Mouse (Mus musculus) lung, embryonic 16.5 days (tissue): Measurements from ENCODE around the gene AI464131. TPM values are rescaled to one million over a fixed set of nuclear protein-coding genes. Genes with fewer than 3 reads are reported as not detected.
A peak's percentile ranks its signal among the peaks of the same experiment; 100 is the strongest.
"Not testable (repeated sequence)": the region's sequence is repeated elsewhere in the genome, so short reads cannot be mapped to it uniquely, and the experiment has no call there.

Experiments used
- ATAC-seq: fragments of 200-750 bp; cut with Nextera tagmentation; 2 replicates; pipeline ENCODE4 v1.8.0; 2017; ENCODE audit warnings: low read depth, mild to moderate bottlenecking, moderate library complexity
- H3K27ac ChIP-seq: fragments of 300-500 bp; sonication (generic); 2 replicates; pipeline ENCODE4 v1.5.1; 2014; ENCODE audit warnings: mild to moderate bottlenecking, control low read depth, low read length
- H3K27me3 ChIP-seq: fragments of 300-500 bp; sonication (generic); 2 replicates; pipeline ENCODE4 v1.6.1; 2014; ENCODE audit warnings: low read depth, low read length, mixed read lengths; ENCODE audit not compliant: control insufficient read depth, insufficient read depth
- H3K36me3 ChIP-seq: fragments of 300-500 bp; sonication (generic); 2 replicates; pipeline ENCODE4 v1.6.1; 2014; ENCODE audit warnings: low read length; ENCODE audit not compliant: control insufficient read depth, insufficient read depth
- H3K4me1 ChIP-seq: fragments of 300-500 bp; sonication (generic); replicated peaks from 2 replicates; pipeline ENCODE4 v1.6.1; 2014; ENCODE audit warnings: low read length, mixed read lengths; ENCODE audit not compliant: control insufficient read depth, insufficient read depth
- H3K4me2 ChIP-seq: fragments of 300-500 bp; sonication (generic); 2 replicates; pipeline ENCODE4 v1.6.1; 2014; ENCODE audit warnings: low read depth, low read length, control low read depth
- H3K4me3 ChIP-seq: fragments of 300-500 bp; sonication (generic); 2 replicates; pipeline ENCODE4 v1.5.1; 2014; ENCODE audit warnings: mild to moderate bottlenecking, low read length, control low read depth
- H3K9ac ChIP-seq: fragments of 300-500 bp; sonication (generic); 2 replicates; pipeline ENCODE4 v1.6.1; 2014; ENCODE audit warnings: low read length, control low read depth
- H3K9me3 ChIP-seq: fragments of 300-500 bp; sonication (generic); 2 replicates; pipeline ENCODE4 v1.6.1; 2016; ENCODE audit warnings: low read length; ENCODE audit not compliant: control insufficient read depth
- WGBS: fragments of 180-500 bp; shearing (Covaris S2); extraction: QIAGEN DNeasy Blood & Tissue Kit; methylation state at CpG from one replicate; pipeline ENCODE4 v1.1.7; 2014; 5-methylcytosine and 5-hydroxymethylcytosine counted together
- polyA plus RNA-seq: library from polyadenylated mRNA; unstranded; fragments of >200 nt; fragmentation: Nextera tagmentation; extraction: Ambion mirVana; gene quantifications from 2 replicates; pipeline ENCODE4 v1.2.1, GENCODE M21; 2015

Gene AI464131
- polyA plus RNA-seq, 1 experiment from 2014 or later: 6.0 TPM

GRCm38 (mm10) chr4:41468396-41469080, 34.3 kb downstream of the AI464131 start:
- no peak overlapping the region for H3K4me3 ChIP-seq
- no peak overlapping the region for H3K4me2 ChIP-seq
- 54% methylated on average over 17 of the region's 17 CpGs for WGBS
- no peaks in the 10 kb centered on the region for H3K27me3 ChIP-seq
- no peak overlapping the region for H3K9ac ChIP-seq
- no peak overlapping the region for H3K27ac ChIP-seq
- H3K9me3 ChIP-seq: no peaks in the 10 kb centered on the region
- H3K36me3 ChIP-seq: no peaks in the 10 kb centered on the region
- ATAC-seq: no peak
- H3K4me1 ChIP-seq: peaks cover 6% of the 10 kb centered on the region; the same call in 1 of the 2 replicates

DNA sequence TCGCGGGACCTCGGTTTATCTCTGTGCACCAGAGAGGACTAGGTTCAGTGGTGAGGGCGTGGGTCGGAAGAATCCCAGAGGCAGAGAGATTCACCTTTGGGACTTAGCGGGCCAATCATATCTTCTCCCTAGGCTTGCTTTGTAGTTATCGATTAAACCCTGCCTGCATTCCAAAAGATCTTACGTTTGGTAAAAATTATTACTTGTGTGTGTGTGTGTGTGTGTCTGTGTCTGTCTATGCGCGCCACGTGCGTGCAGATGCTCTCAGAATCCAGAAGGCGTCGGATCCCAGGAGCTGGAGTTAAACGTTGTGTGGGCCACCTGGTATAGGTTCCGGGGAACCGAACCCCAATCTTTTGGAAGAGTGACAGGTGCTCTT, 37.6 kb downstream of the AI464131 start:
- H3K9ac ChIP-seq: peak overlapping the region; percentile 81
- no peaks in the 10 kb centered on the region for H3K9me3 ChIP-seq
- H3K27me3 ChIP-seq: no peaks in the 10 kb centered on the region
- peak overlapping the region; percentile 60 for H3K4me2 ChIP-seq
- WGBS: 4% methylated on average over 17 of the region's 17 CpGs
- H3K4me1 ChIP-seq: peaks cover 10% of the 10 kb centered on the region; the same call in 1 of the 2 replicates
- no peak overlapping the region for H3K27ac ChIP-seq
- H3K4me3 ChIP-seq: peak overlapping the region; percentile 84
- no peaks in the 10 kb centered on the region for H3K36me3 ChIP-seq
- peak; percentile 13; the same call in 1 of the 2 replicates for ATAC-seq

DNA sequence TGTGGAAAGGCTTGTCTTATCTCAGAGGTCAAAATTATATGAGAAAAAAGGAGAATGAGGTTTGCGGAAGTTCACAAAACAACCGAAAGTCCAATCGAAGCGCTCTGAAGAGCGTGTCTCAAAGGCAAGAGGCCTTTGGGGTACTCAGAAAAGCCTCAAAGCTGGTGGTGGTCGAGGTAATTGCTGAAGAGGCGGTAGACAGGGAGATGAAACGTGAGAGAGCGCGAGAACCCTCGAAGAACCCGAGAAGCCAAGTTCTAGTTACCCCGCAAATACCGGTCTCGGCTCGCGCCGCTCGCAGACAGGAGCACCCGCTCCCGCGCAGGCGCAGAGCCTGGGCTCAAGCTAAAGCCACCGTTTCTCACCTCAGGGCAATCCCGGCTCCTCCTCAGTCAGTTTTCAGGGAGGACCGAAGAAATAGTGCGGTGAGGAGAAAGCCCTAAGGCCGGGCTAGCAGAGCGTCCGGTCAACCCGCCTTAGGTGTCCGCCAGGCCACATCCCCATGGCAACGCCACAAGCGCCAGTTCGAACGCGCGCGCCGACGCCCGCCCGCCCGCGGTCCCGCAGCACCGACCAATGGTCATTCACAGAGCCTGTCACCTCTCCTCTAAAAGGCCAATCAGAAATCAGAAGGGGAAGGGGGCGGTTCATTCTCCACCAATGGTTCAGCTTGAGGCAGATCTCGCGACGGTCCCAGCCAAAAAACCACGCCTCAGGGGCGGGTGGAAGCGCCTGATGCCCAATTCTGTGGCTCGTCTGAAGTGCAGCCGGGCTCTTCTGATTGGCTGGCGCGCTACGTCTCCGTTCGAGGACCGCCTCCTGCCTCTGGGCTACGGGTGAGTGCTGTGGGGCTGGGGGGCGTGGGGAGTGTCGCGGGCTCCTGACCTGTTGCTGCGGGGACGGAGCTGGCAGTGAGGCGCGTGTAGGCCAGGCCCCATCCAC, 38.3 kb downstream of the AI464131 start, which contains the start of the genes Kif24 and Nudt2:
Gene Kif24, minus strand, starts transcription at position 543 of the 942 bp plus-strand sequence.
Gene Nudt2, plus strand, starts transcription at position 807 of the 942 bp plus-strand sequence.
- ATAC-seq: peak; percentile 99
- peak within 1 kb of the TSS; percentile 72 for H3K27ac ChIP-seq
- peaks cover 10% of the 10 kb centered on the region; the same call in 1 of the 2 replicates for H3K4me1 ChIP-seq
- H3K4me2 ChIP-seq: peak within 1 kb of the TSS; percentile 79
- H3K36me3 ChIP-seq: no peaks in the 10 kb centered on the region
- whole genome bisulfite sequencing: under 1% methylated on average over 70 of the region's 70 CpGs
- H3K9ac ChIP-seq: peak within 1 kb of the TSS; percentile 81
- H3K9me3 ChIP-seq: no peaks in the 10 kb centered on the region
- H3K27me3 ChIP-seq: no peaks in the 10 kb centered on the region
- peak within 1 kb of the TSS; percentile 84 for H3K4me3 ChIP-seq

GRCm38 (mm10) chr4:41463051-41463738, 39.7 kb downstream of the AI464131 start:
- WGBS: 69% methylated on average over 3 of the region's 3 CpGs
- ATAC-seq: not testable (repeated sequence)

GRCm38 (mm10) chr4:41460690-41461089, 42.2 kb downstream of the AI464131 start:
- Histone ChIP-seq H3K9ac (no peak overlapping the region), H3K9me3 (no peaks in the 10 kb centered on the region), H3K27ac (no peak overlapping the region), H3K4me1 (peaks cover 8% of the 10 kb centered on the region; the same call in 1 of the 2 replicates), H3K27me3 (no peaks in the 10 kb centered on the region), H3K4me2 (no peak overlapping the region), H3K36me3 (no peaks in the 10 kb centered on the region), H3K4me3 (no peak overlapping the region)
- 94% methylated on average over 1 of the region's 1 CpGs for WGBS
- no peak for ATAC-seq

More at GRCm38 (mm10) chr4:41463051-41463738, 39.7 kb downstream of the AI464131 start:
- Histone ChIP-seq H3K4me2 (peak overlapping the region; percentile 79), H3K4me3 (peak overlapping the region; percentile 84)
- not testable (repeated sequence) for H3K9ac ChIP-seq, H3K4me1 ChIP-seq, H3K36me3 ChIP-seq, H3K9me3 ChIP-seq, H3K27me3 ChIP-seq, H3K27ac ChIP-seq

DNA sequence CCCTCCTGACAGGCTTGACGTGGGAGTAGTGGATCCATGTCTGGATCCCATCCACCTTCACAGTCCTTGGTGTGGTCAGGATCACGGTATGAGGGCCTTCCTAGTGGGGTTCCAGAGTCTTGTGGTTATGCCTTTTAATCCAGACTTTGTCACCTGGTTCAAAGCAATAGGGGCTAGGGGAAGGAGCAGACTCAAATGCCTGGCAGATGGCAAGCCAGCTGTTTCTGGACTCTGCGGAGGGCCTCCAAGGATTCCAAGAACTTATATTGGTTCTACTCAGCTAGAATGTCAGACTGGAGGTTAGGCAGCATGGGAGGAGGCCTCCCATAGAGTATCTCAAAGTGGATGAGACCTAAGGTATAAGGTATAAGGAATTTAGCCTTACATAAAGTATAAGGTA, 55.3 kb downstream of the AI464131 start:
- Histone ChIP-seq H3K4me1 (no peaks in the 10 kb centered on the region), H3K9ac (no peak overlapping the region), H3K27ac (no peak overlapping the region), H3K27me3 (no peaks in the 10 kb centered on the region), H3K36me3 (no peaks in the 10 kb centered on the region), H3K4me2 (no peak overlapping the region), H3K9me3 (no peaks in the 10 kb centered on the region), H3K4me3 (no peak overlapping the region)
- WGBS: 90% methylated on average over 3 of the region's 3 CpGs
- no peak for ATAC-seq

Other genes starting within 250 kb of the AI464131 start
- gene Ubap2, start 227.9 kb downstream of the AI464131 start, polyA plus RNA-seq: 50.1 and 57.0 TPM in 2 replicates
- 68.1 and 70.1 TPM in 2 replicates for gene Dcaf12, start 188.2 kb downstream of the AI464131 start, polyA plus RNA-seq
- 42.6 and 46.9 TPM in 2 replicates for gene Ubap1, start 154.1 kb downstream of the AI464131 start, polyA plus RNA-seq
- gene Kif24, start 38.2 kb downstream of the AI464131 start, polyA plus RNA-seq: 8.3 and 8.4 TPM in 2 replicates
- gene Nudt2, start 37.9 kb downstream of the AI464131 start, polyA plus RNA-seq: 46.9 and 47.6 TPM in 2 replicates
- 15.7 and 18.6 TPM in 2 replicates for gene 1110017D15Rik, start 14.3 kb upstream of the AI464131 start, polyA plus RNA-seq
- 1.9 and 2.7 TPM in 2 replicates for gene Fam219a, start 66.5 kb upstream of the AI464131 start, polyA plus RNA-seq
- 2.9 and 4.0 TPM in 2 replicates for gene Dnaic1, start 66.7 kb upstream of the AI464131 start, polyA plus RNA-seq
- gene Enho, start 137.2 kb upstream of the AI464131 start, polyA plus RNA-seq: 7.8 and 8.1 TPM in 2 replicates
- gene Cntfr, start 194.0 kb upstream of the AI464131 start, polyA plus RNA-seq: 6.9 and 8.4 TPM in 2 replicates
- gene Il11ra1, start 196.9 kb upstream of the AI464131 start, polyA plus RNA-seq: 111 and 120 TPM in 2 replicates
- gene Rpp25l, start 210.5 kb upstream of the AI464131 start, polyA plus RNA-seq: 80.5 and 85.0 TPM in 2 replicates
- gene Dctn3, start 220.1 kb upstream of the AI464131 start, polyA plus RNA-seq: 137 and 156 TPM in 2 replicates
- gene Arid3c, start 228.1 kb upstream of the AI464131 start, polyA plus RNA-seq: not detected in 2 replicates